Mouse (Mus musculus): Measurements from ENCODE around the gene Xab2.

The Xab2 gene

GRCm38 (mm10) chr8:3567641-3568371 is 53.3 kb downstream of the Xab2 start, which contains the start of gene C330021F23Rik:
C330021F23Rik (plus strand) TSS chr8:3567990.
- in situ Hi-C loops (cut with MseI, MboI), result no loop called here
